Mouse (Mus musculus) heart, embryonic 12.5 days (tissue): Measurements from ENCODE around the gene Olfr64. TPM values are rescaled to one million over a fixed set of nuclear protein-coding genes. Genes with fewer than 3 reads are reported as not detected.

Experiments
- polyA plus RNA-seq: library from polyadenylated mRNA; unstranded; fragments of >200 nt; fragmentation: Nextera tagmentation; extraction: Ambion mirVana; gene quantifications from 2 replicates; pipeline ENCODE4 v1.2.1, GENCODE M21; 2016

Olfr64 gene
- polyA plus RNA-seq, 1 experiment from 2014 or later, result not detected

Other genes with a start within 250 kb of the Olfr64 start
- gene Olfr623, start 230.8 kb downstream of the Olfr64 start, polyA plus RNA-seq, result not detected in 2 replicates
- gene Olfr624, start 223.3 kb downstream of the Olfr64 start, polyA plus RNA-seq, result 0.03 and 0.04 TPM in 2 replicates
- gene Olfr625-ps1, start 211.8 kb downstream of the Olfr64 start, polyA plus RNA-seq, result not detected in 2 replicates
- gene Olfr243, start 179.8 kb downstream of the Olfr64 start, polyA plus RNA-seq, result not detected in 2 replicates
- gene Olfr628, start 164.1 kb downstream of the Olfr64 start, polyA plus RNA-seq, result not detected in 2 replicates
- gene Olfr629, start 149.5 kb downstream of the Olfr64 start, polyA plus RNA-seq, result 0.08 TPM in 1 of 2 replicates, not detected in the other
- gene Olfr630, start 137.2 kb downstream of the Olfr64 start, polyA plus RNA-seq, result not detected in 2 replicates
- not detected in 2 replicates for gene Olfr69, start 122.9 kb downstream of the Olfr64 start, polyA plus RNA-seq
- not detected in 2 replicates for gene Olfr68, start 114.8 kb downstream of the Olfr64 start, polyA plus RNA-seq
- gene Olfr67, start 102.7 kb downstream of the Olfr64 start, polyA plus RNA-seq, result not detected in 2 replicates
- 3,072 and 3,403 TPM in 2 replicates for gene Hbb-bt, start 80.5 kb downstream of the Olfr64 start, polyA plus RNA-seq
- gene Hbb-bs, start 66.4 kb downstream of the Olfr64 start, polyA plus RNA-seq, result 2,689 and 3,022 TPM in 2 replicates
- 0.50 and 0.56 TPM in 2 replicates for gene Hbb-bh2, start 54.0 kb downstream of the Olfr64 start, polyA plus RNA-seq
- 2,015 and 2,280 TPM in 2 replicates for gene Hbb-bh1, start 51.3 kb downstream of the Olfr64 start, polyA plus RNA-seq
- gene Hbb-y, start 41.3 kb downstream of the Olfr64 start, polyA plus RNA-seq, result 31,254 and 35,001 TPM in 2 replicates
- gene Olfr66, start 8.2 kb downstream of the Olfr64 start, polyA plus RNA-seq, result not detected in 2 replicates
- not detected in 2 replicates for gene Olfr65, start 9.0 kb upstream of the Olfr64 start, polyA plus RNA-seq
- not detected in 2 replicates for gene Olfr631, start 34.3 kb upstream of the Olfr64 start, polyA plus RNA-seq
- not detected in 2 replicates for gene Olfr632, start 39.9 kb upstream of the Olfr64 start, polyA plus RNA-seq
- not detected in 2 replicates for gene Olfr633, start 50.0 kb upstream of the Olfr64 start, polyA plus RNA-seq
- not detected in 2 replicates for gene Olfr635, start 76.7 kb upstream of the Olfr64 start, polyA plus RNA-seq
- 0.18 TPM in 1 of 2 replicates, not detected in the other for gene Olfr638, start 104.3 kb upstream of the Olfr64 start, polyA plus RNA-seq
- gene Olfr639, start 122.8 kb upstream of the Olfr64 start, polyA plus RNA-seq, result 0.03 and 0.04 TPM in 2 replicates
- gene Olfr640, start 131.1 kb upstream of the Olfr64 start, polyA plus RNA-seq, result not detected in 2 replicates
- gene Olfr641, start 141.0 kb upstream of the Olfr64 start, polyA plus RNA-seq, result not detected in 2 replicates
- gene Olfr642, start 158.2 kb upstream of the Olfr64 start, polyA plus RNA-seq, result not detected in 2 replicates
- gene 4930516K23Rik, start 167.0 kb upstream of the Olfr64 start, polyA plus RNA-seq, result not detected in 2 replicates
- gene Olfr644, start 177.4 kb upstream of the Olfr64 start, polyA plus RNA-seq, result not detected in 2 replicates
- not detected in 2 replicates for gene Olfr645, start 191.0 kb upstream of the Olfr64 start, polyA plus RNA-seq
- gene Olfr646, start 210.4 kb upstream of the Olfr64 start, polyA plus RNA-seq, result not detected in 2 replicates
- not detected in 2 replicates for gene Ubqln5, start 235.3 kb upstream of the Olfr64 start, polyA plus RNA-seq
- not detected in 2 replicates for gene Olfr643, start 242.9 kb upstream of the Olfr64 start, polyA plus RNA-seq
- not detected in 2 replicates for gene Ubqln3, start 248.8 kb upstream of the Olfr64 start, polyA plus RNA-seq